Mouse (Mus musculus) G1E (cell line): Measurements from ENCODE around the gene Abraxas2.

Source experiments
- CTCF ChIP-seq: IDR thresholded peaks from 2 replicates; pipeline ENCODE4 v1.5.1; 2012; ENCODE audit warnings: low read depth, low read length, inconsistent platforms, mixed read lengths
- GATA1 ChIP-seq: IDR thresholded peaks from 2 replicates; pipeline ENCODE4 v1.6.1; 2012; ENCODE audit warnings: borderline replicate concordance, low read length, inconsistent platforms, mixed read lengths
- GATA2 ChIP-seq: IDR thresholded peaks from 2 replicates; pipeline ENCODE4 v1.6.1; 2012; ENCODE audit warnings: low read depth, low read length, inconsistent platforms, borderline replicate concordance
- POLR2AphosphoS5 ChIP-seq: IDR thresholded peaks from 2 replicates; pipeline ENCODE4 v1.6.1; 2012; ENCODE audit warnings: low read depth, low read length, inconsistent platforms; ENCODE audit not compliant: insufficient replicate concordance
- TAL1 ChIP-seq: conservative IDR thresholded peaks from 2 replicates; pipeline ENCODE4 v1.6.1; 2012; ENCODE audit warnings: low read depth, low read length, inconsistent platforms, mixed read lengths

- TF ChIP-seq CTCF (no peak), TAL1 (no peak), POLR2AphosphoS5 (no peak), GATA1 (no peak), GATA2 (no peak)
These were observed 66.2 kb downstream of the Abraxas2 start for GRCm38 (mm10) chr7:132925227-132925626.
